Mouse (Mus musculus) heart, postnatal 0 days (tissue): ENCODE results near the gene Gcm1. TPM values are rescaled to one million over a fixed set of nuclear protein-coding genes. Genes with fewer than 3 reads are reported as not detected.

Experiments
- ATAC-seq: fragments of 200-750 bp; cut with Nextera tagmentation; 2 replicates; pipeline ENCODE4 v1.8.0; 2017; ENCODE audit warnings: low read depth, moderate number of reproducible peaks, moderate library complexity; ENCODE audit not compliant: insufficient read depth
- DNase-seq: peaks from one replicate; pipeline ENCODE4 v3.0.0-alpha.2; 2016; ENCODE audit warnings: low spot score
- H3K27ac ChIP-seq: fragments of 300-500 bp; sonication (generic); 2 replicates; pipeline ENCODE4 v1.5.1; 2014; ENCODE audit warnings: low read depth, mild to moderate bottlenecking
- H3K27me3 ChIP-seq: fragments of 300-500 bp; sonication (generic); 2 replicates; pipeline ENCODE4 v1.6.1; 2014; ENCODE audit warnings: low read length, mixed read lengths; ENCODE audit not compliant: control insufficient read depth, insufficient read depth
- H3K36me3 ChIP-seq: fragments of 300-500 bp; sonication (generic); replicated peaks from 2 replicates; pipeline ENCODE4 v1.6.1; 2014; ENCODE audit warnings: low read length, mixed read lengths; ENCODE audit not compliant: control insufficient read depth, insufficient read depth
- H3K4me1 ChIP-seq: fragments of 300-500 bp; sonication (generic); 2 replicates; pipeline ENCODE4 v1.6.1; 2014; ENCODE audit warnings: antibody characterized with exemption; ENCODE audit not compliant: control insufficient read depth, insufficient read depth
- H3K4me2 ChIP-seq: fragments of 300-500 bp; sonication (generic); 2 replicates; pipeline ENCODE4 v1.6.1; 2014; ENCODE audit warnings: low read depth, mild to moderate bottlenecking, low read length, moderate library complexity
- H3K4me3 ChIP-seq: fragments of 300-500 bp; sonication (generic); 2 replicates; pipeline ENCODE4 v1.5.1; 2014; ENCODE audit warnings: low read depth, low read length
- H3K9ac ChIP-seq: fragments of 300-500 bp; sonication (generic); replicated peaks from 2 replicates; pipeline ENCODE4 v1.6.1; 2014; ENCODE audit warnings: low read depth, low read length, mixed read lengths
- H3K9me3 ChIP-seq: fragments of 300-500 bp; sonication (generic); replicated peaks from 2 replicates; pipeline ENCODE4 v1.6.1; 2016; ENCODE audit warnings: low read length; ENCODE audit not compliant: control insufficient read depth
- CTCF ChIP-seq: IDR thresholded peaks from 2 replicates; pipeline ENCODE4 v1.5.1; 2016; ENCODE audit warnings: antibody characterized with exemption, control low read depth, low read depth
- EP300 ChIP-seq: IDR thresholded peaks from 2 replicates; pipeline ENCODE4 v1.6.1; 2016; ENCODE audit warnings: antibody characterized with exemption, low read depth
- WGBS: fragments of 180-500 bp; shearing (Covaris S2); extraction: QIAGEN DNeasy Blood & Tissue Kit; methylation state at CpG from one replicate; pipeline ENCODE4 v1.1.7; 2014; 5-methylcytosine and 5-hydroxymethylcytosine counted together
- polyA plus RNA-seq: library from polyadenylated mRNA; unstranded; fragments of >200 nt; fragmentation: Nextera tagmentation; extraction: Ambion mirVana; gene quantifications from 2 replicates; pipeline ENCODE4 v1.2.1, GENCODE M21; 2015
- total RNA-seq: library from RNA; depleted of rRNA; stranded (reverse); fragments of >200 nt; gene quantifications from 2 replicates; pipeline ENCODE4 v1.2.3, GENCODE M21; 2014; ENCODE audit warnings: low replicate concordance

Gene Gcm1
- total and polyA plus RNA-seq, 2 experiments from 2014 or later = not detected

DNA sequence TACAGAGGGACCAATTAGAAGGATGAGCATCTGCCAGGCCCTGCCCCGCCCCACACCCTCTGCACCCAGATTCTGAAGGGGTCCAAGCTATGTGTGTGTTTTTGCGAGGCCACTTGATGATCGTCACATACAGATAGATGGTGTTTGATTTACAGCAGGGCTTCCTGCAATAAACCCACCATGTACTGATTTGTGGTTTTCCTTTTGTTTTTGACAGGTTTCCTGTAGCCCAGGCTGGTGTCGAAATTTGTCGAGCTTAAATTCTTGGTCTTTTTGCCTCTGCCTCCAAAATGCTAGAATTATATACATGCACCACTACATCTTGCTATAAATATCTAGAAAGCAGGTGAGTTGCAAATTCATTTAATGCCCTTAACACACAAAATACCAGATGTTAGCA is 41.5 kb upstream of the Gcm1 start:
- ATAC-seq (no peak), DNase-seq (no peak)
- H3K9ac ChIP-seq = no peak overlapping the region
- H3K9me3 ChIP-seq = no peaks in the 10 kb centered on the region
- H3K27me3 ChIP-seq = no peaks in the 10 kb centered on the region
- H3K27ac ChIP-seq = no peak overlapping the region
- H3K36me3 ChIP-seq = no peaks in the 10 kb centered on the region
- TF ChIP-seq CTCF = no peak
- no peak for TF ChIP-seq EP300
- H3K4me2 ChIP-seq = no peak overlapping the region
- WGBS = 82% methylated on average over 5 of the region's 5 CpGs
- no peak overlapping the region for H3K4me3 ChIP-seq
- peaks cover 6% of the 10 kb centered on the region; the same call in 1 of the 2 replicates for H3K4me1 ChIP-seq

- ATAC-seq (no peak), DNase-seq (no peak)
- Histone ChIP-seq H3K9me3 (no peaks in the 10 kb centered on the region), H3K27me3 (no peaks in the 10 kb centered on the region), H3K4me1 (peaks cover 6% of the 10 kb centered on the region; the same call in 1 of the 2 replicates), H3K4me3 (no peak overlapping the region), H3K27ac (no peak overlapping the region), H3K36me3 (no peaks in the 10 kb centered on the region), H3K4me2 (no peak overlapping the region), H3K9ac (no peak overlapping the region)
- TF ChIP-seq CTCF (no peak), EP300 (no peak)
- 82% methylated on average over 10 of the region's 10 CpGs for WGBS
These were observed 41.0 kb upstream of the Gcm1 start for GRCm38 (mm10) chr9:78010707-78011106.

- Histone ChIP-seq H3K27ac (no peak overlapping the region), H3K9me3 (no peaks in the 10 kb centered on the region), H3K4me2 (no peak overlapping the region), H3K27me3 (no peaks in the 10 kb centered on the region), H3K36me3 (no peaks in the 10 kb centered on the region), H3K4me3 (no peak overlapping the region), H3K4me1 (no peaks in the 10 kb centered on the region), H3K9ac (no peak overlapping the region)
- DNase-seq (no peak), ATAC-seq (no peak)
- 87% methylated on average over 4 of the region's 4 CpGs for WGBS
- TF ChIP-seq EP300 (no peak), CTCF (no peak)
These were observed 39.7 kb upstream of the Gcm1 start for GRCm38 (mm10) chr9:78012066-78012465.

DNA sequence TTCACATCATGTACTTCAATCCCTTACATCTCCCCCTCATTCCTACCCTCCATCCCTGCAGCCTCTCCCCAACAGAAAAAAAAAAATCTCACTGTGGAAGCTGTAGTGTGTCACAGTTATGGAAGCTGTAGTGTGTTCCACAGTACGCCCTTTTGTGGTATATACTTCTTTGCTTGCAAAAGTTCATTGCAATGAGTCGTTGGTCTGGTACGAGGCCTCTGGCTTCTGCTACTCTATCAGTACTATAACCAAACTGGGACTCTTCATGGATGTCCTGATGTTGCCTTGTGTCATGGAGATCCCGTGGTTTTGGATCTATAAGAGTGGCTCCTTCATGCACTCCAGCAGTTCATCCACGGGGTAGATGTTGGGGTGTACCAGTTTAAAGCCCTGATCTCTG is 39.0 kb upstream of the Gcm1 start:
- WGBS = 88% methylated on average over 5 of the region's 5 CpGs

GRCm38 (mm10) chr9:78013813-78014212 is 37.9 kb upstream of the Gcm1 start:
- H3K36me3 ChIP-seq = no peaks in the 10 kb centered on the region
- no peaks in the 10 kb centered on the region for H3K4me1 ChIP-seq
- H3K27ac ChIP-seq = no peak overlapping the region
- TF ChIP-seq CTCF = peak; percentile 39
- no peak for TF ChIP-seq EP300
- H3K4me3 ChIP-seq = no peak overlapping the region
- 63% methylated on average over 1 of the region's 1 CpGs for WGBS
- no peaks in the 10 kb centered on the region for H3K9me3 ChIP-seq
- DNase-seq (no peak), ATAC-seq (no peak)
- no peak overlapping the region for H3K4me2 ChIP-seq
- no peak overlapping the region for H3K9ac ChIP-seq
- no peaks in the 10 kb centered on the region for H3K27me3 ChIP-seq

More for the DNA sequence above, 39.0 kb upstream of the Gcm1 start:
- Histone ChIP-seq H3K27me3 (no peaks in the 10 kb centered on the region), H3K4me3 (no peak overlapping the region), H3K4me2 (no peak overlapping the region), H3K27ac (no peak overlapping the region), H3K4me1 (no peaks in the 10 kb centered on the region), H3K36me3 (no peaks in the 10 kb centered on the region), H3K9ac (no peak overlapping the region), H3K9me3 (no peaks in the 10 kb centered on the region)
- ATAC-seq = no peak
- no peak for TF ChIP-seq EP300
- no peak for TF ChIP-seq CTCF
- DNase-seq = no peak

- TF ChIP-seq EP300 (no peak), CTCF (no peak)
- 88% methylated on average over 7 of the region's 7 CpGs for WGBS
- H3K9me3 ChIP-seq = no peaks in the 10 kb centered on the region
These were observed 35.9 kb upstream of the Gcm1 start for GRCm38 (mm10) chr9:78015816-78016215.

More at GRCm38 (mm10) chr9:78015816-78016215, 35.9 kb upstream of the Gcm1 start:
- Histone ChIP-seq H3K27ac (no peak overlapping the region), H3K9ac (no peak overlapping the region), H3K36me3 (no peaks in the 10 kb centered on the region), H3K4me3 (no peak overlapping the region), H3K4me2 (peak overlapping the region; percentile 44; the same call in 1 of the 2 replicates), H3K27me3 (no peaks in the 10 kb centered on the region), H3K4me1 (no peaks in the 10 kb centered on the region)
- ATAC-seq (no peak), DNase-seq (no peak)
